Mouse (Mus musculus) stomach, postnatal 0 days (tissue): ENCODE results near the gene Trim2.

ENCODE experiments used
- CTCF ChIP-seq: IDR thresholded peaks from 2 replicates; pipeline ENCODE4 v1.5.1; 2016; ENCODE audit warnings: antibody characterized with exemption, low read depth, mild to moderate bottlenecking, moderate library complexity
- EP300 ChIP-seq: optimal IDR thresholded peaks from 2 replicates; pipeline ENCODE3; 2016; ENCODE audit warnings: antibody characterized with exemption

- TF ChIP-seq EP300: no peak
- no peak for TF ChIP-seq CTCF
These were observed 1.5 kb downstream of the Trim2 start for GRCm38 (mm10) chr3:84305010-84305692.
